Mouse (Mus musculus): ENCODE data around the gene Clhc1. TPM values are rescaled to one million over a fixed set of nuclear protein-coding genes. Genes with fewer than 3 reads are reported as not detected.

Clhc1 gene
- polyA plus RNA-seq, 1 experiment from 2014 or later: 0.42 TPM

- ATAC-seq (ENCODE audit: insufficient read depth, low FRiP score, low TSS enrichment) (no peak), DNase-seq (ENCODE audit: low spot score) (no peak)
- H3K4me1 ChIP-seq (ENCODE audit: control insufficient read depth, insufficient read depth, low read length): no peaks in the 10 kb centered on the region
- no peak overlapping the region for H3K4me3 ChIP-seq (ENCODE audit: low read depth, low read length)
- peaks cover 4% of the 10 kb centered on the region; the same call in 1 of the 2 replicates for H3K36me3 ChIP-seq (ENCODE audit: control insufficient read depth, insufficient read depth, low read length)
- H3K27me3 ChIP-seq (ENCODE audit: control insufficient read depth, insufficient read depth, low read length): no peaks in the 10 kb centered on the region
- no peaks in the 10 kb centered on the region for H3K9me3 ChIP-seq (ENCODE audit: control insufficient read depth, low read length)
- WGBS: 100% methylated on average over 1 of the region's 1 CpGs
- H3K27ac ChIP-seq (ENCODE audit: low read depth, low read length): no peak overlapping the region
- H3K4me2 ChIP-seq (ENCODE audit: low read depth): no peak overlapping the region
- no peak overlapping the region for H3K9ac ChIP-seq (ENCODE audit: low read length)
Observed at GRCm38 (mm10) chr11:29549425-29549778, 1.7 kb downstream of the Clhc1 start.

- no peak overlapping the region for H3K27ac ChIP-seq (ENCODE audit: low read depth, low read length)
- no peaks in the 10 kb centered on the region for H3K36me3 ChIP-seq (ENCODE audit: control insufficient read depth, insufficient read depth, low read length)
- ATAC-seq (ENCODE audit: insufficient read depth, low FRiP score, low TSS enrichment) (no peak), DNase-seq (ENCODE audit: low spot score) (no peak)
- 89% methylated on average over 9 of the region's 9 CpGs for WGBS
- H3K9me3 ChIP-seq (ENCODE audit: control insufficient read depth, low read length): no peaks in the 10 kb centered on the region
- no peaks in the 10 kb centered on the region for H3K4me1 ChIP-seq (ENCODE audit: control insufficient read depth, insufficient read depth, low read length)
- H3K27me3 ChIP-seq (ENCODE audit: control insufficient read depth, insufficient read depth, low read length): no peaks in the 10 kb centered on the region
- H3K9ac ChIP-seq (ENCODE audit: low read length): no peak overlapping the region
- no peak overlapping the region for H3K4me3 ChIP-seq (ENCODE audit: low read depth, low read length)
- H3K4me2 ChIP-seq (ENCODE audit: low read depth): no peak overlapping the region
Observed at GRCm38 (mm10) chr11:29560452-29560851, 12.7 kb downstream of the Clhc1 start.

GRCm38 (mm10) chr11:29560990-29561389 is 13.2 kb downstream of the Clhc1 start:
- no peak overlapping the region for H3K4me3 ChIP-seq (ENCODE audit: low read depth, low read length)
- no peaks in the 10 kb centered on the region for H3K4me1 ChIP-seq (ENCODE audit: control insufficient read depth, insufficient read depth, low read length)
- H3K36me3 ChIP-seq (ENCODE audit: control insufficient read depth, insufficient read depth, low read length): no peaks in the 10 kb centered on the region
- ATAC-seq (ENCODE audit: insufficient read depth, low FRiP score, low TSS enrichment) (no peak), DNase-seq (ENCODE audit: low spot score) (no peak)
- H3K9me3 ChIP-seq (ENCODE audit: control insufficient read depth, low read length): no peaks in the 10 kb centered on the region
- 90% methylated on average over 3 of the region's 3 CpGs for WGBS
- no peak overlapping the region for H3K4me2 ChIP-seq (ENCODE audit: low read depth)
- no peaks in the 10 kb centered on the region for H3K27me3 ChIP-seq (ENCODE audit: control insufficient read depth, insufficient read depth, low read length)
- H3K9ac ChIP-seq (ENCODE audit: low read length): no peak overlapping the region
- H3K27ac ChIP-seq (ENCODE audit: low read depth, low read length): no peak overlapping the region

- no peak overlapping the region for H3K4me3 ChIP-seq (ENCODE audit: low read depth, low read length)
- no peak overlapping the region for H3K27ac ChIP-seq (ENCODE audit: low read depth, low read length)
- ATAC-seq (ENCODE audit: insufficient read depth, low FRiP score, low TSS enrichment): no peak
- no peaks in the 10 kb centered on the region for H3K9me3 ChIP-seq (ENCODE audit: control insufficient read depth, low read length)
- 87% methylated on average over 2 of the region's 2 CpGs for WGBS
- no peaks in the 10 kb centered on the region for H3K36me3 ChIP-seq (ENCODE audit: control insufficient read depth, insufficient read depth, low read length)
- no peak overlapping the region for H3K9ac ChIP-seq (ENCODE audit: low read length)
- H3K4me1 ChIP-seq (ENCODE audit: control insufficient read depth, insufficient read depth, low read length): no peaks in the 10 kb centered on the region
- DNase-seq (ENCODE audit: low spot score): no peak
- H3K4me2 ChIP-seq (ENCODE audit: low read depth): no peak overlapping the region
- H3K27me3 ChIP-seq (ENCODE audit: control insufficient read depth, insufficient read depth, low read length): no peaks in the 10 kb centered on the region
Observed at GRCm38 (mm10) chr11:29563406-29563805, 15.7 kb downstream of the Clhc1 start.

GRCm38 (mm10) chr11:29571536-29571935 is 23.8 kb downstream of the Clhc1 start:
- no peak for DNase-seq (ENCODE audit: low spot score)
- Histone ChIP-seq H3K27me3 (ENCODE audit: control insufficient read depth, insufficient read depth, low read length) (no peaks in the 10 kb centered on the region), H3K9me3 (ENCODE audit: control insufficient read depth, low read length) (no peaks in the 10 kb centered on the region), H3K9ac (ENCODE audit: low read length) (no peak overlapping the region), H3K27ac (ENCODE audit: low read depth, low read length) (no peak overlapping the region), H3K4me1 (ENCODE audit: control insufficient read depth, insufficient read depth, low read length) (no peaks in the 10 kb centered on the region), H3K4me2 (ENCODE audit: low read depth) (no peak overlapping the region), H3K36me3 (ENCODE audit: control insufficient read depth, insufficient read depth, low read length) (no peaks in the 10 kb centered on the region), H3K4me3 (ENCODE audit: low read depth, low read length) (no peak overlapping the region)
- ATAC-seq (ENCODE audit: insufficient read depth, low FRiP score, low TSS enrichment): no peak
- 74% methylated on average over 3 of the region's 3 CpGs for WGBS

GRCm38 (mm10) chr11:29572656-29573055 is 24.9 kb downstream of the Clhc1 start:
- Histone ChIP-seq H3K9me3 (ENCODE audit: control insufficient read depth, low read length) (no peaks in the 10 kb centered on the region), H3K9ac (ENCODE audit: low read length) (no peak overlapping the region), H3K4me2 (ENCODE audit: low read depth) (no peak overlapping the region), H3K4me1 (ENCODE audit: control insufficient read depth, insufficient read depth, low read length) (no peaks in the 10 kb centered on the region), H3K27ac (ENCODE audit: low read depth, low read length) (no peak overlapping the region), H3K4me3 (ENCODE audit: low read depth, low read length) (no peak overlapping the region), H3K27me3 (ENCODE audit: control insufficient read depth, insufficient read depth, low read length) (no peaks in the 10 kb centered on the region), H3K36me3 (ENCODE audit: control insufficient read depth, insufficient read depth, low read length) (no peaks in the 10 kb centered on the region)
- ATAC-seq (ENCODE audit: insufficient read depth, low FRiP score, low TSS enrichment) (no peak), DNase-seq (ENCODE audit: low spot score) (no peak)
- WGBS: 83% methylated on average over 2 of the region's 2 CpGs

- Histone ChIP-seq H3K9me3 (ENCODE audit: control insufficient read depth, low read length) (no peaks in the 10 kb centered on the region), H3K9ac (ENCODE audit: low read length) (no peak overlapping the region), H3K4me3 (ENCODE audit: low read depth, low read length) (no peak overlapping the region), H3K36me3 (ENCODE audit: control insufficient read depth, insufficient read depth, low read length) (no peaks in the 10 kb centered on the region), H3K4me2 (ENCODE audit: low read depth) (no peak overlapping the region), H3K27ac (ENCODE audit: low read depth, low read length) (no peak overlapping the region), H3K27me3 (ENCODE audit: control insufficient read depth, insufficient read depth, low read length) (no peaks in the 10 kb centered on the region), H3K4me1 (ENCODE audit: control insufficient read depth, insufficient read depth, low read length) (no peaks in the 10 kb centered on the region)
- ATAC-seq (ENCODE audit: insufficient read depth, low FRiP score, low TSS enrichment) (no peak), DNase-seq (ENCODE audit: low spot score) (no peak)
Observed at GRCm38 (mm10) chr11:29579610-29580009, 31.9 kb downstream of the Clhc1 start.

- Histone ChIP-seq H3K4me2 (ENCODE audit: low read depth) (no peak overlapping the region), H3K9ac (ENCODE audit: low read length) (no peak overlapping the region), H3K27ac (ENCODE audit: low read depth, low read length) (no peak overlapping the region), H3K4me1 (ENCODE audit: control insufficient read depth, insufficient read depth, low read length) (no peaks in the 10 kb centered on the region), H3K9me3 (ENCODE audit: control insufficient read depth, low read length) (no peaks in the 10 kb centered on the region), H3K4me3 (ENCODE audit: low read depth, low read length) (no peak overlapping the region), H3K36me3 (ENCODE audit: control insufficient read depth, insufficient read depth, low read length) (no peaks in the 10 kb centered on the region), H3K27me3 (ENCODE audit: control insufficient read depth, insufficient read depth, low read length) (no peaks in the 10 kb centered on the region)
- ATAC-seq (ENCODE audit: insufficient read depth, low FRiP score, low TSS enrichment) (no peak), DNase-seq (ENCODE audit: low spot score) (no peak)
Observed at GRCm38 (mm10) chr11:29595217-29595616, 47.5 kb downstream of the Clhc1 start.

GRCm38 (mm10) chr11:29597159-29597558 is 49.4 kb downstream of the Clhc1 start:
- H3K36me3 ChIP-seq (ENCODE audit: control insufficient read depth, insufficient read depth, low read length): no peaks in the 10 kb centered on the region
- no peak overlapping the region for H3K27ac ChIP-seq (ENCODE audit: low read depth, low read length)
- no peaks in the 10 kb centered on the region for H3K9me3 ChIP-seq (ENCODE audit: control insufficient read depth, low read length)
- no peak overlapping the region for H3K9ac ChIP-seq (ENCODE audit: low read length)
- no peak overlapping the region for H3K4me2 ChIP-seq (ENCODE audit: low read depth)
- no peaks in the 10 kb centered on the region for H3K27me3 ChIP-seq (ENCODE audit: control insufficient read depth, insufficient read depth, low read length)
- no peak for DNase-seq (ENCODE audit: low spot score)
- no peak for ATAC-seq (ENCODE audit: insufficient read depth, low FRiP score, low TSS enrichment)
- no peak overlapping the region for H3K4me3 ChIP-seq (ENCODE audit: low read depth, low read length)
- H3K4me1 ChIP-seq (ENCODE audit: control insufficient read depth, insufficient read depth, low read length): no peaks in the 10 kb centered on the region
